Mouse (Mus musculus): ENCODE measurements around the gene Vdr. TPM values are rescaled to one million over a fixed set of nuclear protein-coding genes. Genes with fewer than 3 reads are reported as not detected.

Vdr gene
- polyA plus RNA-seq, 1 experiment from 2014 or later, result 2.6 TPM

- no peaks in the 10 kb centered on the region for H3K36me3 ChIP-seq (ENCODE audit: insufficient read depth, low read length)
- H3K4me2 ChIP-seq (replicated peaks; ENCODE audit: low read depth, low read length), result peak overlapping the region; percentile 56
- no peaks in the 10 kb centered on the region for H3K27me3 ChIP-seq (replicated peaks; ENCODE audit: insufficient read depth, low read length)
- WGBS, result 4% methylated on average over 19 of the region's 19 CpGs
- no peaks in the 10 kb centered on the region for H3K9me3 ChIP-seq (ENCODE audit: low read length)
- H3K9ac ChIP-seq (replicated peaks; ENCODE audit: low read depth), result no peak overlapping the region
- TF ChIP-seq CTCF (IDR thresholded peaks at IDR 0.05) (peak; percentile 91), EP300 (IDR thresholded peaks at IDR 0.05) (no peak; the same call in 1 of the 2 replicates)
- peak; percentile 83 for ATAC-seq
- H3K27ac ChIP-seq (ENCODE audit: low read length), result peak overlapping the region; percentile 11
- DNase-seq (ENCODE audit: low spot score), result peak; percentile 90
- no peaks in the 10 kb centered on the region for H3K4me1 ChIP-seq (ENCODE audit: insufficient read depth, low read depth, low read length)
- H3K4me3 ChIP-seq (ENCODE audit: low read depth, low read length), result peak overlapping the region; percentile 19; the same call in 1 of the 2 replicates
These were observed 61.1 kb downstream of the Vdr start for GRCm38 (mm10) chr15:97849116-97849911.

- DNase-seq (ENCODE audit: low spot score) (no peak), ATAC-seq (no peak)
- Histone ChIP-seq H3K27ac (ENCODE audit: low read length) (no peak overlapping the region), H3K9ac (replicated peaks; ENCODE audit: low read depth) (no peak overlapping the region), H3K4me1 (ENCODE audit: insufficient read depth, low read depth, low read length) (no peaks in the 10 kb centered on the region), H3K4me3 (ENCODE audit: low read depth, low read length) (no peak overlapping the region), H3K27me3 (replicated peaks; ENCODE audit: insufficient read depth, low read length) (no peaks in the 10 kb centered on the region), H3K9me3 (ENCODE audit: low read length) (no peaks in the 10 kb centered on the region), H3K36me3 (ENCODE audit: insufficient read depth, low read length) (no peaks in the 10 kb centered on the region), H3K4me2 (replicated peaks; ENCODE audit: low read depth, low read length) (no peak overlapping the region)
- 87% methylated on average over 2 of the region's 2 CpGs for WGBS
- TF ChIP-seq EP300 (IDR thresholded peaks at IDR 0.05) (no peak), CTCF (IDR thresholded peaks at IDR 0.05) (no peak)
These were observed 62.6 kb downstream of the Vdr start for GRCm38 (mm10) chr15:97847866-97848265.

DNA sequence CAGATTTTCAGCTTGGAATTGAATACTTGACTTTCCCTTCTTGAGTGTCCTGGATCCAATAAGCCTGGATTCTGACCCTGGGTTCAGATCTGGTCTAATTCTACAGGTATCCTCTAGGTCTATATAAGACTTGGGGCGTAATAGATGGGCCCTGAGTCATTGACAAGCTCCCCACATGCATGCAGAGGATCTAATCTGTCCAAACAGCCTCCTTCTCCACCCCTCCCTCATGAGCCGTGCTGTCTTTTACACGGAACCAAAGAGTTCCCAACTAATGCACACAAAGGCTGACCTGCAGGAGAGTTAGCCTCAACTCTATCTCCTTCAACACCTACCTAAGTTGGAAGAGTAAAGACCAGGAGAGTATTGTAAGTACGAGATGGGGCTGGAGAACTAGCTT lies 63.1 kb downstream of the Vdr start:
- 85% methylated on average over 4 of the region's 4 CpGs for WGBS
- no peak for ATAC-seq

DNA sequence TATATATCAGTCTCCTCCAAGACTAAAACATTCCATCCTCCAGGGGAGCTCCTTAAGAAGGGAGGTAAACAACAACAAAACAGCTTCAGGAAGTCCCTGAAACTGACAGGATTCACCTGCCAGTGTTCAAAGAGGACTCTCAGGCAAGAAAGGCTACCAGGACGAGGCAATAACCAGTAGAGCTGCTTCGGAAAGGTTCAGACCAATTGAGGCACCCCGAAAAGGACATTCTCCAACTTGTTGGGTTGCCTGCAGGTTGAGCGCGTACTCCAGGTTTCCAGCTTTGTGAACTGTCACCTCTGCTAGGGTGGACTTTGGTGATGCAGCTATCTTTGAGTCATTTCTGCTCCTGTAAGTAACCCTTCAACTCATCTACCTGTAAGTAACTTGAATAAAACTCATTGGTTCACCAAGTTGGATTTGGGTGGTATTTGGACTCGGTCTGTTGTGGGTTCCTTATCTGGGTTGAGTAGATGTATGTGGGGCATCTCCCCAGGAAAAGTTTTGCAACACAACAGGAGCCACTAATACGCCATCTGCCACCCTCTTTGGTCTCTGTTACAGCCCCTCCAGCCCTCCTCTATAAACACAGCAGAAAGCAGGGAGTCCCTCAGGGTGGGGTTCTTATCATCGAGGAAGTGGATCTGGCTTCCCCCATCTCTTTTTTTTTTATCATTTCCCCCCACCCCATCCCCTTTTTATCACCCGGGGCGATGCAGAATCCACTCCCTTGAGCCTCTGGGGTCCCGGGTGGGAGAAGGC lies 64.1 kb downstream of the Vdr start:
- ATAC-seq (no peak), DNase-seq (ENCODE audit: low spot score) (no peak)
- Histone ChIP-seq H3K4me3 (ENCODE audit: low read depth, low read length) (no peak overlapping the region), H3K9ac (replicated peaks; ENCODE audit: low read depth) (no peak overlapping the region), H3K4me2 (replicated peaks; ENCODE audit: low read depth, low read length) (no peak overlapping the region), H3K27ac (ENCODE audit: low read length) (no peak overlapping the region), H3K36me3 (ENCODE audit: insufficient read depth, low read length) (no peaks in the 10 kb centered on the region), H3K4me1 (ENCODE audit: insufficient read depth, low read depth, low read length) (no peaks in the 10 kb centered on the region), H3K27me3 (replicated peaks; ENCODE audit: insufficient read depth, low read length) (no peaks in the 10 kb centered on the region), H3K9me3 (ENCODE audit: low read length) (no peaks in the 10 kb centered on the region)
- TF ChIP-seq EP300 (IDR thresholded peaks at IDR 0.05), result no peak
- 85% methylated on average over 11 of the region's 11 CpGs for WGBS

More for the DNA sequence above, 63.1 kb downstream of the Vdr start:
- Histone ChIP-seq H3K4me2 (replicated peaks; ENCODE audit: low read depth, low read length) (no peak overlapping the region), H3K27ac (ENCODE audit: low read length) (no peak overlapping the region), H3K9ac (replicated peaks; ENCODE audit: low read depth) (no peak overlapping the region), H3K27me3 (replicated peaks; ENCODE audit: insufficient read depth, low read length) (no peaks in the 10 kb centered on the region), H3K9me3 (ENCODE audit: low read length) (no peaks in the 10 kb centered on the region), H3K36me3 (ENCODE audit: insufficient read depth, low read length) (no peaks in the 10 kb centered on the region), H3K4me3 (ENCODE audit: low read depth, low read length) (no peak overlapping the region), H3K4me1 (ENCODE audit: insufficient read depth, low read depth, low read length) (no peaks in the 10 kb centered on the region)
- TF ChIP-seq CTCF (IDR thresholded peaks at IDR 0.05) (no peak), EP300 (IDR thresholded peaks at IDR 0.05) (no peak)
- DNase-seq (ENCODE audit: low spot score), result no peak

- Histone ChIP-seq H3K27ac (ENCODE audit: low read length) (no peak within 1 kb of the TSS), H3K4me3 (ENCODE audit: low read depth, low read length) (no peak within 1 kb of the TSS), H3K9me3 (ENCODE audit: low read length) (no peaks in the 10 kb centered on the region), H3K9ac (replicated peaks; ENCODE audit: low read depth) (no peak within 1 kb of the TSS), H3K4me1 (ENCODE audit: insufficient read depth, low read depth, low read length) (peaks cover 16% of the 10 kb centered on the region; the same call in 1 of the 2 replicates), H3K4me2 (replicated peaks; ENCODE audit: low read depth, low read length) (no peak within 1 kb of the TSS), H3K36me3 (ENCODE audit: insufficient read depth, low read length) (no peaks in the 10 kb centered on the region), H3K27me3 (replicated peaks; ENCODE audit: insufficient read depth, low read length) (no peaks in the 10 kb centered on the region)
- WGBS, result 74% methylated on average over 19 of the region's 19 CpGs
- ATAC-seq, result no peak
- DNase-seq (ENCODE audit: low spot score), result peak; percentile 58
- TF ChIP-seq CTCF (IDR thresholded peaks at IDR 0.05), result no peak
These were observed 66.1 kb downstream of the Vdr start, which contains the start of gene Hdac7 for GRCm38 (mm10) chr15:97844037-97845034. Gene Hdac7, minus strand, starts transcription at chr15:97844502.

Measured in lung, postnatal 0 days (tissue).